Mouse (Mus musculus) MEL (cell line): ENCODE measurements at regions not wholly inside any gene's neighbourhood (a gene's known extent, or its start where the extent isn't known, plus 50 kb on each side); places are given as distances from the start of the nearest gene placed in this dataset.

Experiments
- DNase-seq: peaks from one replicate; pipeline ENCODE4 v3.0.0; 2011; ENCODE audit warnings: low read depth, low spot score
- H3K27ac ChIP-seq: 2 replicates; pipeline ENCODE4 v1.5.1; 2012; ENCODE audit warnings: low read depth, mild to moderate bottlenecking, control low read depth, low read length, moderate library complexity; ENCODE audit not compliant: control insufficient read depth
- H3K27me3 ChIP-seq, 2 experiments: fragments of 150-350 bp in 1 of 2; sonication (generic) in 1 of 2; 2 replicates each; pipeline ENCODE4 v1.6.1; 2012; ENCODE audit warnings: low read length in 2 of 2, mild to moderate bottlenecking in 2 of 2, improper control_type of control experiment in 1 of 2, moderate library complexity in 1 of 2; ENCODE audit not compliant: insufficient read depth in 2 of 2, control insufficient read depth in 1 of 2
- H3K36me3 ChIP-seq, 2 experiments: 2 replicates each; pipeline ENCODE4 v1.6.1; 2012 to 2014; ENCODE audit warnings: low read length in 2 of 2, improper control_type of control experiment in 1 of 2, inconsistent platforms in 1 of 2, mild to moderate bottlenecking in 1 of 2; ENCODE audit not compliant: insufficient read depth in 2 of 2, control insufficient read depth in 1 of 2
- H3K4me1 ChIP-seq, 2 experiments: fragments of 150-350 bp in 1 of 2; sonication (generic) in 1 of 2; 2 replicates each; pipeline ENCODE4 v1.6.1; 2012; ENCODE audit warnings: low read length in 2 of 2, improper control_type of control experiment in 1 of 2, mild to moderate bottlenecking in 1 of 2; ENCODE audit not compliant: insufficient read depth in 2 of 2, control insufficient read depth in 1 of 2
- H3K4me3 ChIP-seq, 2 experiments: fragments of 150-350 bp in 1 of 2; sonication (generic) in 1 of 2; 2 replicates each; pipeline ENCODE4 v1.5.1; 2012; ENCODE audit warnings: low read depth in 2 of 2, low read length in 2 of 2, mild to moderate bottlenecking in 2 of 2, moderate library complexity in 2 of 2, control low read depth in 1 of 2, improper control_type of control experiment in 1 of 2; ENCODE audit not compliant: control insufficient read depth in 1 of 2, insufficient read depth in 1 of 2
- H3K79me2 ChIP-seq: 2 replicates; pipeline ENCODE4 v1.6.1; 2012; ENCODE audit warnings: mild to moderate bottlenecking, low read length, moderate library complexity; ENCODE audit not compliant: control insufficient read depth, poor library complexity, insufficient read depth
- H3K9ac ChIP-seq: 2 replicates; pipeline ENCODE4 v1.6.1; 2012; ENCODE audit warnings: low read depth, mild to moderate bottlenecking, control low read depth, low read length, moderate library complexity; ENCODE audit not compliant: control insufficient read depth, poor library complexity, severe bottlenecking
- H3K9me3 ChIP-seq: fragments of 150-350 bp; sonication (generic); replicated peaks from 2 replicates; pipeline ENCODE4 v1.6.1; 2012; ENCODE audit warnings: mild to moderate bottlenecking, low read length, improper control_type of control experiment, moderate library complexity; ENCODE audit not compliant: insufficient read depth
- BHLHE40 ChIP-seq: IDR thresholded peaks from 2 replicates; pipeline ENCODE4 v1.6.1; 2012; ENCODE audit warnings: low read depth, mild to moderate bottlenecking, inconsistent platforms, low read length, improper control_type of control experiment, borderline replicate concordance
- CTCF ChIP-seq, 3 experiments: IDR thresholded peaks in 2 of 3; conservative IDR thresholded peaks in 1 of 3; 2 replicates each; pipeline ENCODE4 v1.5.1; 2011 to 2012; ENCODE audit warnings: low read length in 3 of 3, low read depth in 2 of 3, mild to moderate bottlenecking in 2 of 3, improper control_type of control experiment in 1 of 3, inconsistent platforms in 1 of 3, mixed read lengths in 1 of 3, moderate library complexity in 1 of 3; ENCODE audit not compliant: control insufficient read depth in 1 of 3, insufficient read depth in 1 of 3, poor library complexity in 1 of 3, severe bottlenecking in 1 of 3
- E2F4 ChIP-seq: IDR thresholded peaks from 2 replicates; pipeline ENCODE4 v1.6.1; 2011; ENCODE audit warnings: low read depth, low read length, improper control_type of control experiment, borderline replicate concordance
- ELF1 ChIP-seq: IDR thresholded peaks from 2 replicates; pipeline ENCODE4 v1.6.1; 2014; ENCODE audit warnings: low read depth, mild to moderate bottlenecking, inconsistent platforms, low read length, improper control_type of control experiment, moderate library complexity
- EP300 ChIP-seq, 2 experiments: IDR thresholded peaks; 2 replicates each; pipeline ENCODE4 v1.6.1; 2011; ENCODE audit warnings: improper control_type of control experiment in 2 of 2, low read length in 2 of 2, low read depth in 1 of 2, mild to moderate bottlenecking in 1 of 2
- GATA1 ChIP-seq: IDR thresholded peaks from 2 replicates; pipeline ENCODE4 v1.6.1; 2011; ENCODE audit warnings: low read depth, low read length, improper control_type of control experiment
- HCFC1 ChIP-seq: IDR thresholded peaks from 2 replicates; pipeline ENCODE4 v1.6.1; 2012; ENCODE audit warnings: low read depth, mild to moderate bottlenecking, inconsistent platforms, low read length, improper control_type of control experiment, moderate library complexity
- JUND ChIP-seq: IDR thresholded peaks from 2 replicates; pipeline ENCODE4 v1.6.1; 2011; ENCODE audit warnings: low read depth, mild to moderate bottlenecking, improper control_type of control experiment, low read length
- KAT2A ChIP-seq: conservative IDR thresholded peaks from 2 replicates; pipeline ENCODE4 v1.6.1; 2012; ENCODE audit warnings: low read depth, low read length, improper control_type of control experiment, inconsistent platforms
- MAFK ChIP-seq: IDR thresholded peaks from 2 replicates; pipeline ENCODE4 v1.6.1; 2011; ENCODE audit warnings: low read depth, mild to moderate bottlenecking, low read length, improper control_type of control experiment, borderline replicate concordance
- MEF2A ChIP-seq: IDR thresholded peaks from 2 replicates; pipeline ENCODE4 v1.6.1; 2014; ENCODE audit warnings: low read depth, mild to moderate bottlenecking, inconsistent platforms, low read length, improper control_type of control experiment; ENCODE audit not compliant: poor library complexity, insufficient replicate concordance, severe bottlenecking; ENCODE audit errors: extremely low read depth
- MXI1 ChIP-seq: IDR thresholded peaks from 2 replicates; pipeline ENCODE4 v1.6.1; 2011; ENCODE audit warnings: mild to moderate bottlenecking, low read depth, low read length, improper control_type of control experiment
- NELFE ChIP-seq: IDR thresholded peaks from 2 replicates; pipeline ENCODE4 v1.6.1; 2011; ENCODE audit warnings: low read depth, low read length, improper control_type of control experiment
- NRF1 ChIP-seq: IDR thresholded peaks from 2 replicates; pipeline ENCODE4 v1.6.1; 2014; ENCODE audit warnings: low read depth, mild to moderate bottlenecking, inconsistent platforms, low read length, improper control_type of control experiment, moderate library complexity; ENCODE audit not compliant: poor library complexity, insufficient read depth, severe bottlenecking
- SIN3A ChIP-seq: IDR thresholded peaks from 2 replicates; pipeline ENCODE4 v1.6.1; 2012; ENCODE audit warnings: low read length, improper control_type of control experiment, inconsistent platforms
- SMC3 ChIP-seq: IDR thresholded peaks from 2 replicates; pipeline ENCODE4 v1.6.1; 2011; ENCODE audit warnings: low read depth, low read length, improper control_type of control experiment
- USF1 ChIP-seq: IDR thresholded peaks from 2 replicates; pipeline ENCODE4 v1.6.1; 2014; ENCODE audit warnings: low read depth, mild to moderate bottlenecking, inconsistent platforms, low read length, improper control_type of control experiment, moderate library complexity
- USF2 ChIP-seq, 2 experiments: IDR thresholded peaks; 2 replicates each; pipeline ENCODE4 v1.6.1; 2011 to 2012; ENCODE audit warnings: improper control_type of control experiment in 2 of 2, low read length in 2 of 2, borderline replicate concordance in 1 of 2, inconsistent platforms in 1 of 2, low read depth in 1 of 2, mild to moderate bottlenecking in 1 of 2; ENCODE audit not compliant: insufficient read depth in 1 of 2
- ZC3H11A ChIP-seq: IDR thresholded peaks from 2 replicates; pipeline ENCODE4 v1.6.1; 2012; ENCODE audit warnings: low read depth, mild to moderate bottlenecking, inconsistent platforms, low read length, improper control_type of control experiment

DNA sequence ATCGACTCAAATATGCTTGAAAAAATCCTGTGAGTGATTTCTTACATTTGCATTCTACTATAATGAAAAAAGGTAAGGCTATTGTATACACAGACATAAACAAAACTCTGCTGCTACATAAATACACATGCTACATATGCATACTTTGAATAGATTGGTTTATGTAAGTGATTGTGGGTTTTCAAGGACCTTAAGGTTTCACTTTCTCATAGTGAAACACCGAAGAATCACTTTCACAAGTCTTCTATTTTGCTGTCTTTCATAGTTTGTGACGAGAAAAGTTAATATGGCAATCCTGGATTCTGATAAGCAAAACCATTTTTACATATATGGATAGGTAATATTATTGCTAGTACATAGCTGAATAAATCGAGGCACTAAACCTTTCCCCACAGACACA, 62.5 kb upstream of the Mad2l1 start:
- no peaks in the 10 kb centered on the region for H3K9me3 ChIP-seq
- no peaks in the 10 kb centered on the region for H3K79me2 ChIP-seq
- H3K27ac ChIP-seq = no peak overlapping the region
- no peak overlapping the region for H3K9ac ChIP-seq
- DNase-seq = no peak
- TF ChIP-seq SIN3A (no peak), MAFK (no peak), NELFE (no peak)
- no peak overlapping the region for H3K4me3 ChIP-seq
- H3K36me3 ChIP-seq = no peaks in the 10 kb centered on the region
- H3K27me3 ChIP-seq = no peaks in the 10 kb centered on the region; a peak in 1 of 4 replicates
- H3K4me1 ChIP-seq = no peaks in the 10 kb centered on the region

DNA sequence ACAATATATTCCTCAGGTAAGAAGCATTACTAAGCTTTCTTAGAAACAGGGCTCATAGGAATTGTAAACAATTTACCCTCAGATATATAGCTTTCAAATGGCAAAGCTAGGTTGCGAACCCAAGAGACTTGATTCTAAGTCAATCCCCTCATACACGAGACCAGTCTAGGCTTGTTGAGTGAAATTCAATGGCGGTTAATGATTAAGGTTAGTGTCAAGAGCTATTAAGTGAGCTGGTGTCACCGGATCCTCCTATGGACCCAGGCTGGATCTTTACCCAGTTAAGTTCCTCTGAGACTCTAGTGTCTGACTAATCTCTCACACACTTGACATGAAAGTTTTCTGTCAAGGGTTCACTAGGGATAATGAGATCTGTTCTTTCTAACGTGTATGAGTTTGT, 57.6 kb upstream of the Mad2l1 start:
- no peaks in the 10 kb centered on the region for H3K9me3 ChIP-seq
- H3K4me3 ChIP-seq = no peak overlapping the region
- TF ChIP-seq HCFC1 (no peak), JUND (no peak), KAT2A (no peak), SMC3 (no peak), USF2 (IDR thresholded peaks at IDR 0.05; ENCODE audit: borderline replicate concordance in 1 of 2, insufficient read depth in 1 of 2, low read depth in 1 of 2, low read length in 2 of 2) (no peak), NRF1 (no peak), GATA1 (no peak), SIN3A (no peak), ELF1 (no peak), MXI1 (no peak), BHLHE40 (no peak), CTCF (IDR thresholded peaks at IDR 0.05 in 2 of 3, conservative IDR thresholded peaks at IDR 0.05 in 1 of 3; ENCODE audit: control insufficient read depth in 1 of 3, insufficient read depth in 1 of 3, low read depth in 2 of 3, low read length in 3 of 3, poor library complexity in 1 of 3, severe bottlenecking in 1 of 3) (no peak), MEF2A (no peak), E2F4 (no peak), EP300 (IDR thresholded peaks at IDR 0.05; ENCODE audit: low read depth in 1 of 2, low read length in 2 of 2) (no peak), ZC3H11A (no peak), USF1 (no peak)
- H3K79me2 ChIP-seq = no peaks in the 10 kb centered on the region
- H3K27me3 ChIP-seq = no peaks in the 10 kb centered on the region; a peak in 1 of 4 replicates
- no peaks in the 10 kb centered on the region for H3K4me1 ChIP-seq
- no peak for DNase-seq
- H3K27ac ChIP-seq = no peak overlapping the region
- H3K9ac ChIP-seq = no peak overlapping the region
- no peaks in the 10 kb centered on the region for H3K36me3 ChIP-seq
